Mouse (Mus musculus) ovary, postnatal 10 days (tissue): ENCODE measurements around the gene Rbm20.
"Not testable (repeated sequence)": the region's sequence is repeated elsewhere in the genome, so short reads cannot be mapped to it uniquely, and the experiment has no call there.

ENCODE experiments used
- DNase-seq: peaks from one replicate; pipeline ENCODE4 v3.0.0; 2022; ENCODE audit warnings: low spot score

The Rbm20 gene

DNA sequence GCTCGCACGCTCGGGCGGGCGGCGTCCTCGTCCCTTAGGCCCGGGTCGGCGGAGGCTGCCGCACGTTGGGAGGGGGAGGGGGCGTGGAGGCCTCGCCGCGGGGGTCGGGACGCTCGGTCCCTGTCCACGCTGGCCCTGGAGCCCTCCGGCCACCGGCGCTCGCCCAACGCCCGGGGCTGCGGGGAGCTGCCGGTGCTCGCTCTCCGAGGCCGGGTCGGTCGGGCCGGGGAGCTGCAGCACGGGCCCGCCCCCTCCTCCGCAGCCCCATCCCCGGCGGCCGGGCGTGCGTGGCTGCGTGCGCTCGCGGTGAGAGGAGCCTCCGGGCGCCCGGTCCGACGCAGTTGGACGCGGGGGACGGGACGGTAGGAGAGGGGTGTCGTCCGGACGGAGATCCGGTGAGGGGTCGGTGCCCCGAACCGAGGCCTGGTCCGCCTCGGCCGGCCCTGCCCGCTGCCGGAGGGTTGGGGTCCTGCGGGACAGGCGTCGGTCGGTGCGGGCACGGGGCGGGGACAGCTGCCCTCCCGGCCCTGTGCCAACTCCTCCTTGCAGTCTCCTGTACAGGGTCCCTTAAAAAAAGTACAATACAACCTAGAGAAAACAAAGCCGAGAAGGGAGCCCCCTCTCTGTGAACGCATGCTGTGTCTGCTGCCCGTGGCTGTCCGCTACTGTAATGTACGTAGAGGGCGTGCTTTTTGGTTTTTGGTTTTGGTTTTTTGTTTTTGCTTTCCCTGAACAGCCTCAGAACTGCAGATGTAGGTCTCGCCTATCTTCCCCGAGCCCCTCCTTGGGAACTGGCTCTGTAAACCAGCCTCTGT, 226.6 kb downstream of the Rbm20 start:
- no peak for DNase-seq

DNA sequence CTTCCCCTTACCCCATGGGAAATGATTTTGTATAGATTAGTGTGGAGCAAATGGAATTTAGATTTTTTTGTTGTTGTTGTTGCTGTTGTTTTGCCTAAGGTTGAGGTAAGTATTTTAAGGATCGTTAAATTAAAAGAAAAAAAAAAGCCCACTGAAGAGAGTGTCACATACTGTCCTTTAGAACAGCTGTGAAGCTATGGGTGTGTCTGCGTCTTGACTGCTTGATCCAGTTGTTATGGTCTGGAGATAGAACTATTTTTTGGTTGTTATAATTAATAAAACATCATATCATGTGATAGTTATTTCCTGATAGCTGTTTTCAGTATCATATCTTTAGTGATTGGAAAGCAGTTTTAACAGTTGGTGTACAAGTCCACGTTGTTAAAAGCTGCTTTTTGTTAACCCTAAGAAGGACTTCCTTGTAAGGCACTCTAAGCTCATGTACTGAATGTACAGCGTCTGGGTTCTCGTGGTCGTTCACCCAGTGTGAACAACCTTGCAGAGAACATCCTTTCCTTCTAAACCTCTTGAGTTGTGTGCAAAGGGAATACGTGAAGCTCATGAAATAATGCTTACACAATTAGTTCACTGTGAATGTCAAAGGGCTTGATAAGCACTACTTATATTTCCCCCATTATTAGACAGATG, 227.9 kb downstream of the Rbm20 start:
- DNase-seq = no peak

DNA sequence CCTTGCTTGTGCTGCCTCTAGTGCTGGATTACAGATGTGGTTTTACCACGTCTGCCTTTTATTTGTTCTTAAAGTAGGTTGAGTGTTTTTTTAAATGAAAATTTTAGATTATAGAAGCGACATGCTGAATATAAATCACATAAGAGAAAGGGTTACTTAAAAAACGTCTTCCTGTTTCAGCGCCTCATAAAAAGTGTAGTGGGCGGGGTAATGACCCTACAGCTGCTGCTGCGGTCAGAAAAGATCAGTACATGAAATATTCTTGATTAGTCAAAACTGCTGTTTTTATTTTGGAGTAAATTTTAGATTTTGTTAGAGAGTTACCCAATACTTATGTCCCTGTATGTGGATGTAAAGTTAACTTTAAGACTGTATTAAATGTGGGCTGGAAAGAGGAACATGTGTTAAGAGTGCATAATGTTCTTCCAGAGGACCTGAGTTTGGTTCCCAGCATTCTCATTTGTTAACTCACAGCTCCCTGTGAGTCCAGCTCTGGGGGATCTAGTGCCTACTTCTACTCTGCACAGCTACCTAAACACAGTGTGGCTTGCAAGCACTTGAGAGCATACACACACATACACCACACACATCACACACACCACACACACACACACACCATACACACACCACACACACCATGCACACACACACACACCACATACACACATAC, 229.1 kb downstream of the Rbm20 start:
- DNase-seq = no peak

DNA sequence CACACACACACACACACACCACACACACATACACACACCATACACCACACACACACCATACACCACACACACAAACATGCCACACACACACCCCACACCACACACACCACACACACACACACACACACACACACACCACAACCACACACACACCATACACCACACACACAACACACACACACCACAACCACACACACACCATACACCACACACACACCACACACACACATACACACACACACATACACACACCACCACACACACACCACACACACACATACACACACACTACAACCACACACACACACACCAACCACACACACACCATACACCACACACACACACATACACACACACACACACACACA, 229.6 kb downstream of the Rbm20 start:
- DNase-seq = not testable (repeated sequence)

DNA sequence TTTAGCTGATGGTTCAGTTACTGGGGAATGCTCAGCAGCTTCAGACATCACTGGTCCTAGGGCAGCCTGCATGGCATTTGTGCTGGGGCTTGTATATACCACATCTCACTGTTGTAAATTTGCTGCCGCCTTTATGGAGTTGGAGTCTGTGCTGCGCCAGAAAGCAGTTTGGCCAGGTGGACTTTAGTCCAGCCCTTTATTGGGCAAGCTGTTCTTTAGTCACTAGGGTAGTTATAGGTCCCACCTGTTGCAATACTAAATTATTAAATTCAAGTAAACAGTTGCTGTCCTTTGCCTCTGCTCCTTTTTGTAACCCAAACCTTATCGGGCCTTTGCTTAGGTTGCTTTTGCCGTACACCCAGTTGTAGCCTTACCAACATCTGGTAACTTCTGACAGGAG, 237.8 kb downstream of the Rbm20 start:
- no peak for DNase-seq
